In genomic region chr8:91560017-91560591, GRCm38 (mm10) we compare ENCODE assay signal across 29 mouse cellular contexts.
A peak's percentile ranks its signal among the peaks of the same experiment; 100 is the strongest.
DNase-seq lines count a peak whose midpoint lies in the region; ATAC-seq and TF ChIP-seq lines count a peak whose summit lies in the region.
"Had no signal": no experiment of that assay in that cellular context is flagged by ENCODE, and none has a peak within 500 bp of the region (broad histone marks: within the 10 kb centered on the region; RNA-seq: fewer than 3 reads in every experiment).

No protein-coding gene starts in this region.

- no peak for DNase-seq in heart, adult 2 months
- no peak for DNase-seq in heart, postnatal 36 days
- no peak for DNase-seq in heart, postnatal 25 days (ENCODE audit: low spot score)
- no peak for DNase-seq in lung, postnatal 36 days
- DNase-seq: adrenal gland, adult 2 months; adrenal gland, postnatal 36 days; cerebellum, adult 2 months; cerebellum, postnatal 14 days; gastrocnemius, postnatal 25 days; kidney, adult 8-10 months; kidney, postnatal 10 days; layer of hippocampus, adult 9-11 months; liver, embryonic 13.5 days; lung, adult 18-20 months; retina, postnatal 1 day; right cerebral cortex, postnatal 14 days had no signal

- no peaks in the 10 kb centered on the region for H3K9me3 ChIP-seq in heart, embryonic 15.5 days (replicated peaks)
- H3K9me3 ChIP-seq in lung, embryonic 15.5 days, result no peaks in the 10 kb centered on the region
- H3K9me3 ChIP-seq: hindbrain, embryonic 13.5 days; limb, embryonic 10.5 days; limb, embryonic 15.5 days; liver, embryonic 13.5 days; midbrain, embryonic 10.5 days; midbrain, embryonic 15.5 days; neural tube, embryonic 15.5 days; stomach, embryonic 15.5 days had no signal

- intact Hi-C loops in heart, adult 2 months (cut with DNase I), result no loop called here
- intact Hi-C loops in heart, postnatal 36 days (cut with DNase I), result no loop called here
- intact Hi-C loops in heart, postnatal 25 days (cut with DNase I), result loop anchor here (10.0 kb wide), 1 partner anchor 65 kb away; no protein-coding TSS in a partner anchor

- H3K4me3 ChIP-seq in heart, adult 2 months, result no peak overlapping the region
- H3K4me3 ChIP-seq in heart, embryonic 15.5 days, result no peak overlapping the region
- H3K4me3 ChIP-seq in lung, embryonic 15.5 days, result no peak overlapping the region
- H3K4me3 ChIP-seq in brown adipose tissue, adult 24 weeks (ENCODE audit: insufficient read depth, low read depth, low read length), result no peak overlapping the region
- H3K4me3 ChIP-seq: hindbrain, embryonic 13.5 days; limb, embryonic 10.5 days; limb, embryonic 15.5 days; liver, embryonic 13.5 days; midbrain, embryonic 10.5 days; midbrain, embryonic 15.5 days; neural tube, embryonic 15.5 days; stomach, embryonic 15.5 days had no signal

- ATAC-seq in heart, embryonic 15.5 days (replicated peaks; ENCODE audit: insufficient number of reproducible peaks, insufficient read depth, low FRiP score, low read depth), result no peak
- peak; percentile 80; the same call in 1 of the 2 replicates for ATAC-seq in lung, embryonic 15.5 days (ENCODE audit: borderline replicate concordance, extremely low read depth, low FRiP score, low TSS enrichment)
- ATAC-seq: CD4-positive, CD25-positive, alpha-beta regulatory T cell, adult 4 months; forebrain, embryonic 14.5 days; intestine, embryonic 16.5 days; midbrain, embryonic 15.5 days had no signal

- no peak for TF ChIP-seq EP300 in heart, adult 2 months (IDR thresholded peaks at IDR 0.05; ENCODE audit: insufficient read depth, low read depth, low read length)

- TF ChIP-seq POLR2A in heart, adult 2 months (IDR thresholded peaks at IDR 0.05; ENCODE audit: insufficient read depth, low read depth, low read length), result no peak

- 70% methylated on average over 6 of the region's 6 CpGs for WGBS in heart, adult 2 months
- WGBS in heart, embryonic 15.5 days, result 50% methylated on average over 6 of the region's 6 CpGs
- 39% methylated on average over 6 of the region's 6 CpGs for WGBS in lung, embryonic 15.5 days

- peaks cover 4% of the 10 kb centered on the region; the same call in 1 of the 2 replicates for H3K79me2 ChIP-seq in heart, adult 2 months (replicated peaks; ENCODE audit: control insufficient read depth, insufficient read depth, low read length)

- peaks cover 9% of the 10 kb centered on the region for H3K36me3 ChIP-seq in heart, adult 2 months (ENCODE audit: control insufficient read depth, insufficient read depth, low read length)
- H3K36me3 ChIP-seq in heart, embryonic 15.5 days, result no peaks in the 10 kb centered on the region
- no peaks in the 10 kb centered on the region for H3K36me3 ChIP-seq in lung, embryonic 15.5 days
- H3K36me3 ChIP-seq: hindbrain, embryonic 13.5 days; limb, embryonic 10.5 days; liver, embryonic 13.5 days; midbrain, embryonic 10.5 days; midbrain, embryonic 15.5 days; neural tube, embryonic 15.5 days; stomach, embryonic 15.5 days had no signal

- no peak for TF ChIP-seq CTCF in heart, adult 2 months (IDR thresholded peaks at IDR 0.05)

- H3K27ac ChIP-seq in heart, adult 2 months, result peak overlapping the region; percentile 64
- peak overlapping the region; percentile 63 for H3K27ac ChIP-seq in heart, embryonic 15.5 days
- H3K27ac ChIP-seq in lung, embryonic 15.5 days, result peak overlapping the region; percentile 69
- peak overlapping the region; percentile 36; the same call in 1 of the 2 replicates for H3K27ac ChIP-seq in brown adipose tissue, adult 24 weeks (replicated peaks; ENCODE audit: low read depth, low read length)
- H3K27ac ChIP-seq: hindbrain, embryonic 13.5 days; limb, embryonic 10.5 days; limb, embryonic 15.5 days; liver, embryonic 13.5 days; midbrain, embryonic 10.5 days; midbrain, embryonic 15.5 days; neural tube, embryonic 15.5 days; stomach, embryonic 15.5 days had no signal

- peaks cover 9% of the 10 kb centered on the region for H3K4me1 ChIP-seq in heart, adult 2 months (ENCODE audit: control insufficient read depth, insufficient read depth, low read length)
- H3K4me1 ChIP-seq in heart, embryonic 15.5 days (replicated peaks), result peaks cover 37% of the 10 kb centered on the region
- H3K4me1 ChIP-seq in lung, embryonic 15.5 days, result peaks cover 26% of the 10 kb centered on the region
- H3K4me1 ChIP-seq in brown adipose tissue, adult 24 weeks (ENCODE audit: control insufficient read depth, insufficient read depth, insufficient read length, low read length), result peaks cover 40% of the 10 kb centered on the region
- H3K4me1 ChIP-seq: midbrain, embryonic 15.5 days; neural tube, embryonic 15.5 days had no signal

- no peak overlapping the region; the same call in 1 of the 2 replicates for H3K4me2 ChIP-seq in heart, embryonic 15.5 days
- H3K4me2 ChIP-seq in lung, embryonic 15.5 days, result 0 out of 2 replicates have a peak overlapping the region, but pooled peaks have one; percentile 1
- H3K4me2 ChIP-seq: hindbrain, embryonic 13.5 days; limb, embryonic 15.5 days; liver, embryonic 13.5 days; midbrain, embryonic 15.5 days; neural tube, embryonic 15.5 days; stomach, embryonic 15.5 days had no signal

- no peaks in the 10 kb centered on the region for H3K27me3 ChIP-seq in heart, adult 2 months (ENCODE audit: control insufficient read depth, insufficient read depth, low read length)
- no peaks in the 10 kb centered on the region for H3K27me3 ChIP-seq in heart, embryonic 15.5 days
- no peaks in the 10 kb centered on the region for H3K27me3 ChIP-seq in lung, embryonic 15.5 days
- H3K27me3 ChIP-seq: hindbrain, embryonic 13.5 days; limb, embryonic 15.5 days; liver, embryonic 13.5 days; midbrain, embryonic 15.5 days; neural tube, embryonic 15.5 days; stomach, embryonic 15.5 days had no signal

- H3K9ac ChIP-seq in heart, adult 2 months (ENCODE audit: low read depth, low read length), result no peak overlapping the region
- H3K9ac ChIP-seq in heart, embryonic 15.5 days, result no peak overlapping the region
- H3K9ac ChIP-seq in lung, embryonic 15.5 days, result no peak overlapping the region
- H3K9ac ChIP-seq: hindbrain, embryonic 13.5 days; limb, embryonic 15.5 days; liver, embryonic 13.5 days; midbrain, embryonic 15.5 days; neural tube, embryonic 15.5 days; stomach, embryonic 15.5 days had no signal
